ENCODE assay signal across 8 mouse cellular contexts in genomic region chr2:156613081-156613540, GRCm38 (mm10). TPM values are rescaled to one million over a fixed set of nuclear protein-coding genes. Genes with fewer than 3 reads are reported as not detected.
DNase-seq lines count a peak whose midpoint lies in the region; ATAC-seq and TF ChIP-seq lines count a peak whose summit lies in the region.

No protein-coding gene starts in this region.

- peaks cover 18% of the 10 kb centered on the region for H3K4me1 ChIP-seq in intestine, embryonic 15.5 days (replicated peaks)
- peaks cover 26% of the 10 kb centered on the region for H3K4me1 ChIP-seq in limb, embryonic 10.5 days
- peaks cover 41% of the 10 kb centered on the region for H3K4me1 ChIP-seq in midbrain, embryonic 15.5 days
- H3K4me1 ChIP-seq in thymus, adult 2 months (replicated peaks; ENCODE audit: control insufficient read depth, insufficient read depth, low read length), result 0 out of 2 replicates have a peak, but pooled peaks cover 11% of the 10 kb centered on the region

- no peak for TF ChIP-seq POLR2A in thymus, adult 2 months (IDR thresholded peaks at IDR 0.05; ENCODE audit: control insufficient read depth, extremely low read depth, insufficient read depth, low read length, poor library complexity)

- no peak overlapping the region for H3K27ac ChIP-seq in intestine, embryonic 15.5 days
- H3K27ac ChIP-seq in limb, embryonic 10.5 days, result peak overlapping the region; percentile 68
- peak overlapping the region; percentile 76; the same call in 1 of the 2 replicates for H3K27ac ChIP-seq in midbrain, embryonic 15.5 days
- H3K27ac ChIP-seq in thymus, adult 2 months (ENCODE audit: control insufficient read depth, insufficient read depth, low read length), result no peak overlapping the region

- no peak for TF ChIP-seq CTCF in thymus, adult 2 months (IDR thresholded peaks at IDR 0.05; ENCODE audit: borderline replicate concordance, control insufficient read depth, extremely low read depth, insufficient read depth, low read length, poor library complexity)

- no peaks in the 10 kb centered on the region for H3K9me3 ChIP-seq in intestine, embryonic 15.5 days
- no peaks in the 10 kb centered on the region for H3K9me3 ChIP-seq in limb, embryonic 10.5 days (replicated peaks)
- H3K9me3 ChIP-seq in midbrain, embryonic 15.5 days, result no peaks in the 10 kb centered on the region

- H3K36me3 ChIP-seq in intestine, embryonic 15.5 days, result no peaks in the 10 kb centered on the region
- no peaks in the 10 kb centered on the region for H3K36me3 ChIP-seq in limb, embryonic 10.5 days
- H3K36me3 ChIP-seq in midbrain, embryonic 15.5 days (replicated peaks), result no peaks in the 10 kb centered on the region
- H3K36me3 ChIP-seq in thymus, adult 2 months (ENCODE audit: control insufficient read depth, insufficient read depth, low read length), result no peaks in the 10 kb centered on the region

- peak; percentile 66 for ATAC-seq in intestine, embryonic 15.5 days
- peak; percentile 31 for ATAC-seq in midbrain, embryonic 15.5 days (replicated peaks)

- 1% methylated on average over 37 of the region's 41 CpGs for WGBS in intestine, embryonic 15.5 days
- under 1% methylated on average over 38 of the region's 41 CpGs for WGBS in limb, embryonic 10.5 days
- WGBS in midbrain, embryonic 15.5 days, result under 1% methylated on average over 34 of the region's 41 CpGs
- WGBS in thymus, adult 2 months, result 1% methylated on average over 41 of the region's 41 CpGs

- peak; percentile 77 to 92 for DNase-seq in adrenal gland, adult (ENCODE audit: inconsistent age in 2 of 2, low spot score in 1 of 2)
- DNase-seq in adrenal gland, postnatal 4 days (ENCODE audit: low spot score in 2 of 2), result no peak
- DNase-seq in cerebellum, postnatal 36 days, result peak; percentile 88 to 91
- peak; percentile 22 to 42 for DNase-seq in gastrocnemius, adult 8-10 months (ENCODE audit: low spot score in 2 of 2)
- DNase-seq in limb, embryonic 10.5 days (ENCODE audit: low spot score), result no peak
- peak; percentile 49 for DNase-seq in thymus, adult 2 months

- H3K27me3 ChIP-seq in intestine, embryonic 15.5 days (replicated peaks), result peaks cover 83% of the 10 kb centered on the region
- peaks cover 98% of the 10 kb centered on the region for H3K27me3 ChIP-seq in limb, embryonic 10.5 days (ENCODE audit: low read depth, poor library complexity, severe bottlenecking)
- peaks cover 26% of the 10 kb centered on the region for H3K27me3 ChIP-seq in midbrain, embryonic 15.5 days (replicated peaks)
- H3K27me3 ChIP-seq in thymus, adult 2 months (ENCODE audit: control insufficient read depth, insufficient read depth, low read length), result peaks cover 11% of the 10 kb centered on the region; the same call in 1 of the 2 replicates

- peak overlapping the region; percentile 97 for H3K4me2 ChIP-seq in intestine, embryonic 15.5 days (replicated peaks)
- H3K4me2 ChIP-seq in midbrain, embryonic 15.5 days, result peak overlapping the region; percentile 81

- peak overlapping the region; percentile 65 for H3K4me3 ChIP-seq in intestine, embryonic 15.5 days (replicated peaks)
- H3K4me3 ChIP-seq in limb, embryonic 10.5 days, result peak overlapping the region; percentile 70
- peak overlapping the region; percentile 79 for H3K4me3 ChIP-seq in midbrain, embryonic 15.5 days
- peak overlapping the region; percentile 4 for H3K4me3 ChIP-seq in thymus, adult 2 months (ENCODE audit: control insufficient read depth, insufficient read depth, low read length)

- H3K9ac ChIP-seq in intestine, embryonic 15.5 days, result peak overlapping the region; percentile 56
- peak overlapping the region; percentile 88 for H3K9ac ChIP-seq in midbrain, embryonic 15.5 days

RNA-seq across cellular contexts. Expression of gene Dlgap4, which starts 0.4 kb away (rescaled TPM):
- 10 to 100 TPM; 52.4 to 53.9 TPM for total RNA-seq in adrenal gland, postnatal 4 days (2021)
- total RNA-seq in gastrocnemius, adult 8-10 months (2022), result 10 to 100 TPM; 39.2 to 51.0 (median 49.6) TPM
- polyA plus RNA-seq in intestine, embryonic 15.5 days (2015; fragmentation: Nextera tagmentation; extraction: Ambion mirVana), result 54.3 and 54.6 TPM in 2 replicates
- polyA plus RNA-seq in limb, embryonic 10.5 days (2016; fragmentation: Nextera tagmentation; extraction: Ambion mirVana), result 116 and 124 TPM in 2 replicates
- polyA plus RNA-seq in midbrain, embryonic 15.5 days (2015; fragmentation: Nextera tagmentation; extraction: Ambion mirVana), result 272 and 277 TPM in 2 replicates
- 93.5 and 98.2 TPM in 2 replicates for polyA plus RNA-seq in thymus, adult 2 months (2012; rRNA removed)

Comparison
In these comparisons a context has a peak if more than half of its experiments do, and no peak if none do; other contexts are left out.
1. DNase-seq: peak in adrenal gland, adult (2 of 2), cerebellum, postnatal 36 days (2 of 2), gastrocnemius, adult 8-10 months (2 of 2) and thymus, adult 2 months (single experiment); none in adrenal gland, postnatal 4 days (0 of 2) and limb, embryonic 10.5 days (single experiment).
2. H3K27ac ChIP-seq: peak in limb, embryonic 10.5 days (single experiment) and midbrain, embryonic 15.5 days (single experiment); none in intestine, embryonic 15.5 days (single experiment) and thymus, adult 2 months (single experiment).
3. H3K4me3 ChIP-seq: peak in every context shown above with its lines; median percentile 79 in midbrain, embryonic 15.5 days; 70 in limb, embryonic 10.5 days; 65 in intestine, embryonic 15.5 days; 4 in thymus, adult 2 months.